Mouse (Mus musculus) CH12.LX (cell line): ENCODE data around the gene Dbndd2.

Experiments
- CTCF ChIP-seq, 2 experiments: IDR thresholded peaks in 1 of 2; conservative IDR thresholded peaks in 1 of 2; 2 replicates each; pipeline ENCODE4 v1.5.1; 2011 to 2012; ENCODE audit warnings: low read depth in 2 of 2, low read length in 2 of 2, improper control_type of control experiment in 1 of 2, inconsistent platforms in 1 of 2, mild to moderate bottlenecking in 1 of 2, moderate library complexity in 1 of 2
- E2F4 ChIP-seq: IDR thresholded peaks from 2 replicates; pipeline ENCODE4 v1.6.1; 2011; ENCODE audit warnings: low read depth, low read length, improper control_type of control experiment; ENCODE audit not compliant: insufficient replicate concordance
- ELF1 ChIP-seq: IDR thresholded peaks from 2 replicates; pipeline ENCODE4 v1.6.1; 2014; ENCODE audit warnings: low read depth, mild to moderate bottlenecking, inconsistent platforms, low read length, improper control_type of control experiment
- EP300 ChIP-seq: IDR thresholded peaks from 2 replicates; pipeline ENCODE4 v1.6.1; 2011; ENCODE audit warnings: low read length, improper control_type of control experiment
- JUN ChIP-seq: IDR thresholded peaks from 2 replicates; pipeline ENCODE4 v1.6.1; 2011; ENCODE audit warnings: low read depth, mild to moderate bottlenecking, low read length, improper control_type of control experiment, moderate library complexity; ENCODE audit not compliant: insufficient read depth
- MAX ChIP-seq: IDR thresholded peaks from 2 replicates; pipeline ENCODE4 v1.6.1; 2011; ENCODE audit warnings: low read length, improper control_type of control experiment
- NELFE ChIP-seq: IDR thresholded peaks from 2 replicates; pipeline ENCODE4 v1.6.1; 2011; ENCODE audit warnings: low read depth, low read length, improper control_type of control experiment
- POLR2A ChIP-seq: IDR thresholded peaks from 2 replicates; pipeline ENCODE4 v1.6.1; 2011; ENCODE audit warnings: low read depth, mild to moderate bottlenecking, improper control_type of control experiment, low read length
- POLR2AphosphoS2 ChIP-seq: IDR thresholded peaks from 2 replicates; pipeline ENCODE4 v1.6.1; 2011; ENCODE audit warnings: low read depth, low read length, improper control_type of control experiment
- TBP ChIP-seq: conservative IDR thresholded peaks from 2 replicates; pipeline ENCODE4 v1.6.1; 2011; ENCODE audit warnings: low read depth, low read length, improper control_type of control experiment
- USF2 ChIP-seq: conservative IDR thresholded peaks from 2 replicates; pipeline ENCODE4 v1.6.1; 2011; ENCODE audit warnings: low read depth, low read length, improper control_type of control experiment
- ZC3H11A ChIP-seq: IDR thresholded peaks from 2 replicates; pipeline ENCODE4 v1.6.1; 2012; ENCODE audit warnings: low read depth, mild to moderate bottlenecking, inconsistent platforms, low read length, improper control_type of control experiment
- ZNF384 ChIP-seq: IDR thresholded peaks from 2 replicates; pipeline ENCODE4 v1.6.1; 2012; ENCODE audit warnings: low read depth, low read length, improper control_type of control experiment, inconsistent platforms

- TF ChIP-seq EP300, result no peak
- TF ChIP-seq E2F4, result no peak
- no peak for TF ChIP-seq CTCF (conservative IDR thresholded peaks at IDR 0.05 in 1 of 2, IDR thresholded peaks at IDR 0.05 in 1 of 2; ENCODE audit: low read depth in 2 of 2, low read length in 2 of 2)
- no peak for TF ChIP-seq ZC3H11A
- TF ChIP-seq TBP, result no peak
- no peak for TF ChIP-seq POLR2A
- TF ChIP-seq POLR2AphosphoS2, result no peak
- no peak for TF ChIP-seq MAX
- no peak for TF ChIP-seq JUN
- no peak for TF ChIP-seq USF2
- no peak for TF ChIP-seq NELFE
- TF ChIP-seq ELF1, result no peak
- no peak for TF ChIP-seq ZNF384
Observed at GRCm38 (mm10) chr2:164446086-164446469, 39.8 kb upstream of the Dbndd2 start.
